Mouse (Mus musculus): ENCODE results near the gene Tmem19. TPM values are rescaled to one million over a fixed set of nuclear protein-coding genes. Genes with fewer than 3 reads are reported as not detected.

Tmem19 gene
- 10 to 100 TPM; 27.2 to 37.8 TPM for total RNA-seq (2021)
- long read RNA-seq, experiment 1, transcript Tmem19-201 (7 exons, 3,012 nt), result major isoform, 20 of 34 reads
- long read RNA-seq, experiment 1, partial matches to known transcripts, result 2 of 34 reads
- long read RNA-seq, experiment 1, other reads (novel, unspliced or antisense), result 10 of 34 reads
- long read RNA-seq, experiment 2, transcript Tmem19-201 (7 exons, 3,012 nt), result major isoform, 25 of 64 reads
- long read RNA-seq, experiment 2, transcript Tmem19-204 (6 exons, 3,084 nt), result minor isoform, 11 of 64 reads
- long read RNA-seq, experiment 2, partial matches to known transcripts, result 11 of 64 reads
- long read RNA-seq, experiment 2, other reads (novel, unspliced or antisense), result 16 of 64 reads

DNA sequence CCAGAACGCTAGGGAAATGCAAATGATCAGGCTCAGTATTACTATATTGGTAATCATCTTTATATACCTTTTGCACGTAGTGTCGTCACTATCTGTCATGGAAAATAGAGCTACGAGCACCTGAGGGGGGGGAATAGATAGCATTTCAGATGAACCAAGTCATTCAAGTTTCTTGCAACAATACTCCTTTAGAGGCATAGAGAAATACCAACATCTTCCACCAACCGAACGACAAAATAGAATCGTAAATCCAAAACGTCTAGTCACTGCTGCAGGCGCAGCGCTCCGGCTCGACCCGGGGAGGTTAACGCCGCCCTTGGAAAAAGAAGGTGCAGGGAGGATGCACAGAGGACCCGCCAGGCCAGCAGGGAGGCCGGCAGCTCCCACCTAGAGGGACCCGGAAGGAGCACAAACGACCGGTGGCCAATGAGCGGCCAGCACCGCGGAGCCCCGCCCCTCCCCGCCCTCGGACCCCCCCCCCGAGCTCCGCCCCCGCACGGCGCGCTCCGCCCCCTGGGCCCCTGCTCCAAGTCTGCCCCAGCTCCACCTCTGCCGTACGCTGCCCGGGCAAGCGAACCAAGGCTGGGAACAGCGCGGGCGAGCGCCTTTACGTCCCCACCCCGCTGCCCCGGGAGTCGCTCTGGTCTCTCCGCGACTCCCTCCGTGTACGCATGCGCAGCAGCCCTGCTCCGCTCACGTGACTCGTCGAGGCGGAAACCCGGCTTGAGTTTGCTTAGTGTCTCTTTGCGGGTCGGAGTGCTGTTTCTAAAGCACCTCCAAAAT lies at the start of gene Tmem19:
TSS of gene Tmem19 (minus strand) at position 662 of the 783 bp plus-strand sequence.
- peak; percentile 92 to 93 for DNase-seq (ENCODE audit: low spot score in 2 of 2)

DNA sequence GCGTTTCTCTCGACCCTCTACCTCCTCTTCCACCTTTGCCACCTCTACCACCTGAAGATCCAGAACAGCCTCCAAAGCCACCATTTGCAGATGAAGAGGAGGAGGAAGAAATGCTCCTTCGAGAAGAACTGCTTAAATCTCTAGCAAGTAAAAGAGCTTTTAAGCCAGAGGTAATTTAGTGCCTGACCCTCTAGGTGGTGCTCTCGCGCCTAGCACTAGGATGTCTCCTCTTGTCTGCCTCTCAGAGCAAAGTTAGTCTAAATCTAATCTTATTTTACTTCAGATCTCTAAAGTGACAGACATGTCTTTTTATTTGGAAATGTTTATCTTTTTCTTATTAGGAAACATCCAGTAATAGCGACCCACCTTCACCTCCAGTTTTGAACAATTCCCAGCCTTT lies 44.1 kb upstream of the Tmem19 start:
- peak; percentile 37 to 39 for DNase-seq (ENCODE audit: low spot score in 2 of 2)

DNA sequence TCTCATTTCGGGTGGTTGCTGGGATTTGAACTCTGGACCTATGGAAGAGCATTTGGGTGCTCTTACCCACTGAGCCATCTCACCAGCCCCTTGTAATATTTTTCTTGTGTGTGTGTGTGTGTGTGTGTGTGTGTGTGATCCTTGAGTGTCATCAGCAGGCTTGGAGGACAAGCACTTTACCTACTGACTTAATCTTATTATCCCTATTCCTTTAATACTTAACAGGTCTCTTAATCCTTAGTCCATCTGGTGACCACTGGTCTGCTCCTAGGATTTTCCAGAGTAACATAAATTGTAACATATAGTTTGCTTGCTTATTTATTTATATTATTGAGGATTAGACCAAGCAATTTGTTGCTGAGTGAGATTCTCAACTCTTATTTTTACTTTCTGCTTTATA lies 29.6 kb upstream of the Tmem19 start:
- DNase-seq (ENCODE audit: low spot score in 2 of 2), result no peak

DNA sequence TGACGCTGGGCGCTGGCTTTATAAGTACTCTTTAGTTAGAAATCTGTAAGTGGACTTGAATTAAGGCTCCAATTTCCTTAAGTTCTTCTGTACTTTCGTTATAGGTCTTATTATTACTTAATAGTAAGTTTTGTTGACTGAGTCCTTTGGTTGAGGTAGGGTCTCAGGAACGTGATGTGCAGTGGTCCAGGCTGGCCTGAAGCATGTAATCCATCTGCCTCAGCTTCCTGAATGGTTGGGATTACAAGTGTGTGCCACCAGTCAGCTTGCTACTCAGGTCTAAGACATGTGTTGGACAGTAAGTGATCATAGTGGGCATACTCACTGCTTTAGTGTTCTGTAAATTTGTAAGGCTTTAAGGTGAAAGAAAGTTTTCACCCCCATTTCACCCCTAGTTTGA lies 28.8 kb upstream of the Tmem19 start:
- DNase-seq (ENCODE audit: low spot score in 2 of 2), result no peak

- no peak for DNase-seq (ENCODE audit: low spot score in 2 of 2)
Measured at GRCm38 (mm10) chr10:115387891-115388290, 25.6 kb upstream of the Tmem19 start.

GRCm38 (mm10) chr10:115385018-115386002 lies 23.0 kb upstream of the Tmem19 start:
- DNase-seq (ENCODE audit: low spot score in 2 of 2), result peak; percentile 61 to 65

DNA sequence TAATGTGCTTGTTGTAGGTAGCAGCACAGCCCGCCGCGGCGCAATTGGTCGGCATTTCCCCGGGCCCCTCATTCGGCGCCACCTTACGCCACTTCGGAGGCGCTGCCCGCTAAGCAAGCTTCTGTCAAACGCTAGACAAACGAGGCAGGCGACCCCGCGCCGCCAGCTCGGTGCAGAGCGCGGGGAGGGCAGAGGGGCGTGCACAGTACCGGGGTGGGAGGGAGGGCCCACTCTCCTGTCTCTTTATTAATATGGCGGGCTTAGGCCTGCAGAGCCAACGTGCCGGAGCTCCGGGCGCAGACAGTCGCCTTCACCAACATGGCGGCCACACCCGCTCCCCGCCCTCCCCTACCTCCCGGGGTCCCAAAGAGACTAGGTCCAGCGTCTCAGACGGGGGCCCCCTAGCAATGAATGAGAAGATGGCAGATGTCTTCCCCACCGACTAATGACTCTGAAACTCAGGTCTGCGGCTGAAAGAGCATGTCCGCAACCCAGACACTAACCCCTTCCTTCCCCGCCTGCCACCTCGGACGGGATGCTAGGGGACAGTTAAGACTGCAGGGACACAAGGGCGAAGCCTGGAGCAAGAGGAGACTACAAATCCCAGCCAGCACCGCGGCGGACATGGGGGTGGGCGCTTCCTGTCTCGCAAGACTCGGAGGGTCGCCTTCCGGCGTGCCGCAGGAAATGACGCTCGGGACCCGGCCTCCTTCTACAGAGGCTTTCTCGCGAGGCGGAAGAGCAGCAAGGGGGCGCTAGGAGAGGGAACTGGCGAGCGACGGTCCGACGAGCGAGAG lies 22.1 kb upstream of the Tmem19 start, which contains the start of the genes Thap2 and Zfc3h1:
TSS of gene Thap2 (minus strand) at position 223 of the 797 bp plus-strand sequence.
TSS of gene Zfc3h1 (plus strand) at position 739 of the 797 bp plus-strand sequence.
- peak; percentile 93 to 95 for DNase-seq (ENCODE audit: low spot score in 2 of 2)

GRCm38 (mm10) chr10:115383644-115384220 lies 21.4 kb upstream of the Tmem19 start:
- DNase-seq (ENCODE audit: low spot score in 2 of 2), result no peak

DNA sequence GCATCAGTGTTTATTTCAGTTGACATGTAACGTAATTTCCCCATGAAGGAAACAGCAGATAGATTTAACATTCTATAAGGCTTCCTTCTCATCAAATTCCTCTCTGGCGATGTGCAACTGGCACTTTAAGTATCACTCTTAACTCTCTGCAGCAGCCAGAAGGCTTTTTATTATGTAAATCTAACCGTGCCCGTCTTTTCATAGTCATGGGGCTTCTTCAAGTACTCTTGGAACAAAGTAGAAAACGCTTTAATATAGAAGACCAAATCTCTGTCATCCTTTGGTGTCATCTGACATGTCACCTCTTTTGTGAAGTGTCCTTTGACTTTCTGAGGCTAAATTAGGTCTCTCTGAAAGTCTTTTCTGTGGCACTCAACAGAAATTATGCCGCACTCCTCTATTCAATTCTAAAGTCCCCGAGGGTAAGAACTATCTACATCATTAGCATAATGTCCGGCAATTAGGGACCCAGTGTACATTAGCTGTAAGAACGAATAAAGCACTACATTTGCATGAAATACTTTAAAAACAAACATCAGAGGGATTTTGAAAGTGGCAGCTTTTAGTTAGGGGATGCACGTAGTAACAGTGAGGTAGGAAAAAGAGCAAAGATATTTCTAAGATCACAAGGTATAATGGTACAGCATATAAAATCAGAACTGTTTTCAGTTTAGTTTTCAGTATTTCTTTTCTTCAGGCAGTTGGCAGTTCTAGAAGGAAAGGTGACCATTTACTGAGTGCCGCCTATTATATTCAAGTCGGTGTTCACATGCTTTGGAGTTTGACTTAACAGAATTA lies 20.7 kb upstream of the Tmem19 start:
- no peak for DNase-seq (ENCODE audit: low spot score in 2 of 2)

DNA sequence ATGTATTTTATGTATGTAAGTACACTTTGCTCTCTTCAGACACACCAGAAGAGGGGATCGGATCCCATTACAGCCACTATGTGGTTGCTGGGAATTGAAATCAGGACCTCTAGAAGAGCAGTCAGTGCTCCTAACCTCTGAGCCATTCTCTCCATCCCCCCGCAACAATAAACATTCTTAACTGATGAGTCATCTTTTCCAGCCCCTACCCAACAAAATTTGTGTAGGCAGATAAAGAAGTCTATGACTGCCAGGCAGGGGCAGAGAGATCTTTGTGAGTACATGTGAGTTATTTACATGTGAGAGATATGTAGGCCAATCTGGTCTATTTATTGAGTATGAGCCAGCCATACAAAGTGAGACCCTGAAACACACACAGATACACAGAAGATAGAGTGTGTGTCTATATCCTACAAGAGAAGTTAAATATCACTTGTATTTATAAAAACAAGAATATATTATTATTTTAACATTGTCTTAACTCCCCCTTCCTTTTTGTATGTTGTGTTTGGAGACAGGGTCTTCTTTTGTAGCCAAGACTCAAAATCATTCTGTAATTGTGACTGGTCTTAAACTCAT lies 19.3 kb upstream of the Tmem19 start:
- no peak for DNase-seq (ENCODE audit: low spot score in 2 of 2)

GRCm38 (mm10) chr10:115363151-115363550 lies 850 bp upstream of the Tmem19 start:
- no peak for DNase-seq (ENCODE audit: low spot score in 2 of 2)

DNA sequence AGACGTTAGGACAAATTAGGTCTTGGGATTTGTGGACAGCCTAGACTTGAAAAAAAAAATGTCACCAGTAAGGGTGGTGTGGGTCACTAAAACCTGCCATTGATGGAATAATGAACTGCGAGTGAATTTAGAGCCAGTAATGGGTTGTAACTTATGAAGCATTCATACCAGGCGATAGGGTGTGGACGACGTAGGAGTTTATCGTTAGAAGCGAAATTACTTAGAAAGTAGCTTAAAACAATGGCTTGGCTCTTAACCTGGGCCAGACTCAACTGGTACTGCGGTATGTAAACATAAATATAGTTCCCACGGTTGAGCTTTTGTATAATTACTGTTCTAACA lies 293 bp upstream of the Tmem19 start:
- DNase-seq (ENCODE audit: low spot score in 2 of 2), result no peak

DNA sequence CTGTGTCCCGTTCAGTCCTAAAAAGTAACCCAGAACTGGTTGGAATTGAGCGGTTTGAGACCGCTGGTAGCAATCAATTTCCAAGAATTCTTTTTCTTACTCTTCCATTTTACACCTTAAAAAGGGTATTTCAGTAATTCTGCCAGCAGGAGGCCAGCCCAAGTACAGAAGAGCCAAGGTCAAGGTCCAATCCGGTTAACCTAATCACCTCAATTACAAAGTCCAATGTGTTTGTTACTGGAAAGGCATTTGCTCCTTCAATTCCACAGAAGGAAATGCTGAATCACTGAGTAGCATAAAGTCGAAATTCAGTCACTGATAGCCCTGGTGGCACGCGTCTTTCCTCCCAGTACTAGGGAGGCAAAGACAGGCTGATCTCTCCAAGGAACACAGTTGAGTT lies 3.2 kb downstream of the Tmem19 start:
- no peak for DNase-seq (ENCODE audit: low spot score in 2 of 2)

GRCm38 (mm10) chr10:115358216-115358919 lies 3.9 kb downstream of the Tmem19 start:
- DNase-seq (ENCODE audit: low spot score in 2 of 2), result no peak

- DNase-seq (ENCODE audit: low spot score in 2 of 2), result no peak
Measured at GRCm38 (mm10) chr10:115356106-115356505, 6.2 kb downstream of the Tmem19 start.

DNA sequence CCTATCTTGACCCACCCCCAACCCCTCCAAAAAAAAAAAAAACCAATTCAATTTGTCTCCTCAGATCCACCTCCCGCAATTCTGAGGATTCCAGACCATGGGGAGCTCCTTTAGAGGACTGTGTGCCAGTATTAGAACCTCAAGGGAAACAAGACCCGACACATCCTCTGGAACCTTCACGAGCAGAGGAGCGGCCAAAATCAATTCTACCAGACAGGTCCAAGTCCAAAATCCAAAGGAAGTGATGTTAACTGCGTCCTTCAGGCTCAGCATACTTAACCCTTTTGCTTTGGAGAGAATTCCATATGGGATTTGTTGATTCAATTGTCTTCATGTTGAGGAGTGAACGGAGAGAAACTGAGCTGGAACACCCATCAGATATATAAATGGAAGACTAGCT lies 7.3 kb downstream of the Tmem19 start:
- no peak for DNase-seq (ENCODE audit: low spot score in 2 of 2)

GRCm38 (mm10) chr10:115354553-115354952 lies 7.7 kb downstream of the Tmem19 start:
- no peak for DNase-seq (ENCODE audit: low spot score in 2 of 2)

DNA sequence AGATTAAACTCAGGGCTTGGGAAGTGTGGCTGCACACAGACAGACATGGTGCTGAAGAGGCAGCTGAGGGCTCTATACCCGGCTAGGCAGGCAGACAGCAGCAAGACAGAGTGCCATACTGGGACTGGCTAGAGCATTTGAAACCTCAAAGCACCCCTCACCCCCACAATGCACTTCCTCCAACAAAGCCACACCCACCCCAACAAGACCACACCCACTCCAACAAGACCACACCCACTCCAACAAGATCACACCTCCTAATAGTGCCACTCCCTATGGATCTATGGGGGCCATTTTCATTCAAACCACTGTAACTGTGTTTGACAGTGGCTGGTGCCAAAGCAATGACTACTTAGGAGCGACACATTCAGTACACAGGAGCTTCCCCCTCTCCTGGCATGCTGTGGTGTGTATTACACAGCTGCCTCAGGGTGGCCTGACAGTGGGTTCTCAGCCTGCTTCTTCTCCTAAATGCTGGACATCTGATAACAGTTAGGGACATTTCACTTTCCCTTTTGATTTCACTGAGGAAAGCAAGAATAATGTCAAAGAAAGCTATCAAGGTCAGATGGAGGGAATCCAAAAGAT lies 11.4 kb downstream of the Tmem19 start:
- DNase-seq (ENCODE audit: low spot score in 2 of 2), result no peak
